9 mouse cellular contexts compared by ENCODE assay signal in the genomic region with DNA sequence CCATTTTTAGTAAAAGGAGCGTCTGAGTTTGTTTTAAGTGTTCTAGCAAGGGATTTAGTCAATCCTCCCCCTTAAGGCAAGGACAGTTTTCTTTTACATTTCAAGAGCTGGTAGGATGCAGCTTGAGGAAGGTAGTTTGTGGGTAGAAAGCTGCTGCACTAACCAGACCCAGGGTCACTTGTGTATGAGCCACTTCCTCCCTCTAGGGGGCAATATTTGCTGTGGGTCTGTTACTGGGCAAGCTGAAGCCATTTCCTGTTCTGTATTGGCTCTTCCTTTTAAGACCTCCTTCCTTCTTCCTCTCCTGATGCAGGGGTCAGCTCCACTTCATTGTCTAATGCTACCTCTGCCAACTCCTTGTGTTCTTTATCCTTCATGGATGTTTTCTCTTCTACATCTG.
DNase-seq lines count a peak whose midpoint lies in the region; ATAC-seq and TF ChIP-seq lines count a peak whose summit lies in the region.
"Had no signal": no experiment of that assay in that cellular context is flagged by ENCODE, and none has a peak within 500 bp of the region (broad histone marks: within the 10 kb centered on the region; RNA-seq: fewer than 3 reads in every experiment).

No protein-coding gene starts in this region.

- H3K4me3 ChIP-seq in left cerebral cortex, adult 2 months, result no peak overlapping the region
- no peak overlapping the region for H3K4me3 ChIP-seq in ES-E14 (ENCODE audit: insufficient read depth in 1 of 2, low read depth in 1 of 2, low read length in 2 of 2, poor library complexity in 1 of 2, severe bottlenecking in 1 of 2)
- no peak overlapping the region for H3K4me3 ChIP-seq in neural tube, embryonic 15.5 days (replicated peaks)
- no peak overlapping the region for H3K4me3 ChIP-seq in heart, embryonic 12.5 days
- H3K4me3 ChIP-seq: midbrain, embryonic 15.5 days had no signal

- H3K36me3 ChIP-seq in ES-E14 (ENCODE audit: control insufficient read depth, insufficient read depth, low read length, poor library complexity, severe bottlenecking), result no peaks in the 10 kb centered on the region
- H3K36me3 ChIP-seq in splenic B cell, adult 2 months (ENCODE audit: control insufficient read depth, insufficient read depth, low read length, poor library complexity, severe bottlenecking), result no peaks in the 10 kb centered on the region
- H3K36me3 ChIP-seq in neural tube, embryonic 15.5 days, result no peaks in the 10 kb centered on the region
- no peaks in the 10 kb centered on the region for H3K36me3 ChIP-seq in heart, embryonic 12.5 days
- H3K36me3 ChIP-seq: midbrain, embryonic 15.5 days had no signal

- H3K9me3 ChIP-seq in ES-E14 (ENCODE audit: control insufficient read depth, insufficient read depth, low read depth, low read length), result no peaks in the 10 kb centered on the region
- H3K9me3 ChIP-seq in neural tube, embryonic 15.5 days (replicated peaks), result no peaks in the 10 kb centered on the region
- H3K9me3 ChIP-seq in heart, embryonic 12.5 days (replicated peaks), result no peaks in the 10 kb centered on the region
- H3K9me3 ChIP-seq: midbrain, embryonic 15.5 days had no signal

- no peak overlapping the region for H3K27ac ChIP-seq in left cerebral cortex, adult 2 months
- H3K27ac ChIP-seq in ES-E14 (ENCODE audit: insufficient read depth, low read depth, low read length, poor library complexity, severe bottlenecking), result no peak overlapping the region
- no peak overlapping the region for H3K27ac ChIP-seq in neural tube, embryonic 15.5 days (replicated peaks)
- no peak overlapping the region for H3K27ac ChIP-seq in heart, embryonic 12.5 days (ENCODE audit: poor library complexity, severe bottlenecking)
- H3K27ac ChIP-seq: midbrain, embryonic 15.5 days had no signal

- intact Hi-C loops in left cerebral cortex, adult 2 months (cut with DNase I), result no loop called here
- intact Hi-C loops in left cerebral cortex, postnatal 4 days (cut with DNase I), result no loop called here

- WGBS in neural tube, embryonic 15.5 days, result 82% methylated on average over 1 of the region's 1 CpGs
- WGBS in heart, embryonic 12.5 days, result 69% methylated on average over 1 of the region's 1 CpGs

- peak; percentile 56 for ATAC-seq in granulocyte monocyte progenitor cell, adult 5-6 weeks (replicated peaks; ENCODE audit: poor library complexity, severe bottlenecking)
- no peak for ATAC-seq in neural tube, embryonic 15.5 days (ENCODE audit: low FRiP score)
- no peak for ATAC-seq in heart, embryonic 12.5 days (ENCODE audit: insufficient number of reproducible peaks, low FRiP score)
- ATAC-seq: midbrain, embryonic 15.5 days had no signal

- no peak overlapping the region for H3K4me2 ChIP-seq in neural tube, embryonic 15.5 days
- no peak overlapping the region for H3K4me2 ChIP-seq in heart, embryonic 12.5 days
- H3K4me2 ChIP-seq: midbrain, embryonic 15.5 days had no signal

- in situ Hi-C loops in ES-E14 (cut with MboI; ENCODE audit: low sequenced_read_pairs in 2 of 2, unreplicated experiment in 2 of 2), result no loop called here

- no peak for DNase-seq in left cerebral cortex, adult 2 months (ENCODE audit: extremely low spot score in 1 of 2, low spot score in 2 of 2)
- no peak for DNase-seq in left cerebral cortex, postnatal 4 days
- peak; percentile 13 for DNase-seq in ES-E14 (ENCODE audit: low read depth, low spot score)
- peak; percentile 72 for DNase-seq in splenic B cell, adult 2 months (ENCODE audit: low read depth, low spot score)
- DNase-seq: retina, postnatal 1 day had no signal

- H3K27me3 ChIP-seq in splenic B cell, adult 2 months (ENCODE audit: control insufficient read depth, insufficient read depth, low read length, poor library complexity, severe bottlenecking), result no peaks in the 10 kb centered on the region
- no peaks in the 10 kb centered on the region for H3K27me3 ChIP-seq in neural tube, embryonic 15.5 days (replicated peaks)
- no peaks in the 10 kb centered on the region for H3K27me3 ChIP-seq in heart, embryonic 12.5 days (replicated peaks)
- H3K27me3 ChIP-seq: midbrain, embryonic 15.5 days had no signal

- TF ChIP-seq CTCF in left cerebral cortex, adult 2 months (IDR thresholded peaks at IDR 0.05), result peak; percentile 34

- H3K4me1 ChIP-seq in ES-E14 (ENCODE audit: control insufficient read depth in 2 of 2, insufficient read depth in 2 of 2, low read length in 2 of 2, poor library complexity in 1 of 2), result no peaks in the 10 kb centered on the region
- H3K4me1 ChIP-seq in neural tube, embryonic 15.5 days, result peaks cover under 1% of the 10 kb centered on the region; the same call in 1 of the 2 replicates
- H3K4me1 ChIP-seq in heart, embryonic 12.5 days (replicated peaks), result no peaks in the 10 kb centered on the region
- H3K4me1 ChIP-seq: midbrain, embryonic 15.5 days had no signal

- no peak overlapping the region for H3K9ac ChIP-seq in ES-E14 (ENCODE audit: insufficient read depth, low read depth, low read length, poor library complexity, severe bottlenecking)
- H3K9ac ChIP-seq in neural tube, embryonic 15.5 days (replicated peaks), result no peak overlapping the region
- H3K9ac ChIP-seq in heart, embryonic 12.5 days, result no peak overlapping the region
- H3K9ac ChIP-seq: midbrain, embryonic 15.5 days had no signal

TF ChIP-seq in ES-E14, 5 proteins besides CTCF, POLR2A, EP300 and RAD21:
- TF ChIP-seq ZNF384 (IDR thresholded peaks at IDR 0.05; ENCODE audit: low read depth, low read length), result no peak
- TF ChIP-seq MAFK (IDR thresholded peaks at IDR 0.05; ENCODE audit: insufficient read depth, low read depth, low read length), result no peak
- TF ChIP-seq CHD2 (IDR thresholded peaks at IDR 0.05; ENCODE audit: low read depth, low read length), result no peak
- peak; percentile 29; the same call in 1 of the 2 replicates for TF ChIP-seq ZC3H11A (IDR thresholded peaks at IDR 0.05; ENCODE audit: borderline replicate concordance, low read depth, low read length)
- TF ChIP-seq HCFC1 (IDR thresholded peaks at IDR 0.05; ENCODE audit: borderline replicate concordance, insufficient read depth, low read length), result no peak
TF ChIP-seq in ES-E14: peak in this region for 1.

Comparison
In these comparisons a context has a peak if more than half of its experiments do, and no peak if none do; other contexts are left out.
1. DNase-seq: peak in ES-E14 (single experiment) and splenic B cell, adult 2 months (single experiment); none in left cerebral cortex, adult 2 months (0 of 2) and left cerebral cortex, postnatal 4 days (single experiment).